Mouse (Mus musculus): ENCODE measurements around the gene Eef1g. TPM values are rescaled to one million over a fixed set of nuclear protein-coding genes. Genes with fewer than 3 reads are reported as not detected.

Eef1g gene
- polyA plus RNA-seq, 1 experiment from 2014 or later = 472 TPM

Other genes starting within 250 kb of the Eef1g start
- gene Slc3a2, start 243.7 kb upstream of the Eef1g start, polyA plus RNA-seq (2014; fragmentation: Nextera tagmentation; extraction: Ambion mirVana) = 132 and 143 TPM in 2 replicates
- gene Wdr74, start 231.2 kb upstream of the Eef1g start, polyA plus RNA-seq (2014; fragmentation: Nextera tagmentation; extraction: Ambion mirVana) = 79.5 and 89.2 TPM in 2 replicates
- gene 1700092M07Rik, start 226.3 kb upstream of the Eef1g start, polyA plus RNA-seq (2014; fragmentation: Nextera tagmentation; extraction: Ambion mirVana) = 2.3 and 3.1 TPM in 2 replicates
- 88.4 and 93.8 TPM in 2 replicates for gene Stx5a, start 225.6 kb upstream of the Eef1g start, polyA plus RNA-seq (2014; fragmentation: Nextera tagmentation; extraction: Ambion mirVana)
- gene Nxf1, start 210.0 kb upstream of the Eef1g start, polyA plus RNA-seq (2014; fragmentation: Nextera tagmentation; extraction: Ambion mirVana) = 238 and 247 TPM in 2 replicates
- 181 and 182 TPM in 2 replicates for gene Tmem223, start 196.0 kb upstream of the Eef1g start, polyA plus RNA-seq (2014; fragmentation: Nextera tagmentation; extraction: Ambion mirVana)
- gene Tmem179b, start 192.6 kb upstream of the Eef1g start, polyA plus RNA-seq (2014; fragmentation: Nextera tagmentation; extraction: Ambion mirVana) = 38.9 and 49.8 TPM in 2 replicates
- gene Taf6l, start 180.6 kb upstream of the Eef1g start, polyA plus RNA-seq (2014; fragmentation: Nextera tagmentation; extraction: Ambion mirVana) = 30.9 and 36.7 TPM in 2 replicates
- 151 and 156 TPM in 2 replicates for gene Polr2g, start 168.5 kb upstream of the Eef1g start, polyA plus RNA-seq (2014; fragmentation: Nextera tagmentation; extraction: Ambion mirVana)
- 5.4 and 5.9 TPM in 2 replicates for gene Zbtb3, start 164.5 kb upstream of the Eef1g start, polyA plus RNA-seq (2014; fragmentation: Nextera tagmentation; extraction: Ambion mirVana)
- 75.7 and 80.8 TPM in 2 replicates for gene Ttc9c, start 147.7 kb upstream of the Eef1g start, polyA plus RNA-seq (2014; fragmentation: Nextera tagmentation; extraction: Ambion mirVana)
- gene Hnrnpul2, start 147.0 kb upstream of the Eef1g start, polyA plus RNA-seq (2014; fragmentation: Nextera tagmentation; extraction: Ambion mirVana) = 6.7 and 7.8 TPM in 2 replicates
- gene AC129217.1, start 137.3 kb upstream of the Eef1g start, polyA plus RNA-seq (2014; fragmentation: Nextera tagmentation; extraction: Ambion mirVana) = not detected in 2 replicates
- gene Bscl2, start 129.6 kb upstream of the Eef1g start, polyA plus RNA-seq (2014; fragmentation: Nextera tagmentation; extraction: Ambion mirVana) = 55.0 and 56.3 TPM in 2 replicates
- 83.4 and 92.6 TPM in 2 replicates for gene Gng3, start 127.8 kb upstream of the Eef1g start, polyA plus RNA-seq (2014; fragmentation: Nextera tagmentation; extraction: Ambion mirVana)
- gene Lrrn4cl, start 116.3 kb upstream of the Eef1g start, polyA plus RNA-seq (2014; fragmentation: Nextera tagmentation; extraction: Ambion mirVana) = 0.13 and 0.35 TPM in 2 replicates
- 178 and 181 TPM in 2 replicates for gene Ubxn1, start 95.5 kb upstream of the Eef1g start, polyA plus RNA-seq (2014; fragmentation: Nextera tagmentation; extraction: Ambion mirVana)
- 50.1 and 52.9 TPM in 2 replicates for gene Uqcc3, start 86.1 kb upstream of the Eef1g start, polyA plus RNA-seq (2014; fragmentation: Nextera tagmentation; extraction: Ambion mirVana)
- 110 and 112 TPM in 2 replicates for gene Lbhd1, start 83.3 kb upstream of the Eef1g start, polyA plus RNA-seq (2014; fragmentation: Nextera tagmentation; extraction: Ambion mirVana)
- not detected in 2 replicates for gene Gm49403, start 83.1 kb upstream of the Eef1g start, polyA plus RNA-seq (2014; fragmentation: Nextera tagmentation; extraction: Ambion mirVana)
- 124 and 131 TPM in 2 replicates for gene 1810009A15Rik, start 78.2 kb upstream of the Eef1g start, polyA plus RNA-seq (2014; fragmentation: Nextera tagmentation; extraction: Ambion mirVana)
- gene Gm49416, start 78.1 kb upstream of the Eef1g start, polyA plus RNA-seq (2014; fragmentation: Nextera tagmentation; extraction: Ambion mirVana) = not detected in 2 replicates
- gene Ints5, start 74.0 kb upstream of the Eef1g start, polyA plus RNA-seq (2014; fragmentation: Nextera tagmentation; extraction: Ambion mirVana) = 47.7 and 50.9 TPM in 2 replicates
- gene Ganab, start 69.0 kb upstream of the Eef1g start, polyA plus RNA-seq (2014; fragmentation: Nextera tagmentation; extraction: Ambion mirVana) = 119 and 120 TPM in 2 replicates
- gene B3gat3, start 46.7 kb upstream of the Eef1g start, polyA plus RNA-seq (2014; fragmentation: Nextera tagmentation; extraction: Ambion mirVana) = 55.0 and 57.2 TPM in 2 replicates
- 1.7 and 1.8 TPM in 2 replicates for gene Rom1, start 37.7 kb upstream of the Eef1g start, polyA plus RNA-seq (2014; fragmentation: Nextera tagmentation; extraction: Ambion mirVana)
- 11.2 and 12.2 TPM in 2 replicates for gene Eml3, start 37.5 kb upstream of the Eef1g start, polyA plus RNA-seq (2014; fragmentation: Nextera tagmentation; extraction: Ambion mirVana)
- 62.6 and 63.2 TPM in 2 replicates for gene Mta2, start 25.2 kb upstream of the Eef1g start, polyA plus RNA-seq (2014; fragmentation: Nextera tagmentation; extraction: Ambion mirVana)
- gene Tut1, start 13.2 kb upstream of the Eef1g start, polyA plus RNA-seq (2014; fragmentation: Nextera tagmentation; extraction: Ambion mirVana) = 34.4 and 35.5 TPM in 2 replicates
- 7.1 and 7.3 TPM in 2 replicates for gene Ahnak, start 22.2 kb downstream of the Eef1g start, polyA plus RNA-seq (2014; fragmentation: Nextera tagmentation; extraction: Ambion mirVana)
- gene Scgb1a1, start 120.9 kb downstream of the Eef1g start, polyA plus RNA-seq (2014; fragmentation: Nextera tagmentation; extraction: Ambion mirVana) = not detected in 2 replicates
- 22.7 and 25.3 TPM in 2 replicates for gene Asrgl1, start 168.6 kb downstream of the Eef1g start, polyA plus RNA-seq (2014; fragmentation: Nextera tagmentation; extraction: Ambion mirVana)

Measured in forebrain, embryonic 11.5 days (tissue).